Mouse (Mus musculus): ENCODE measurements around the gene Casp7. TPM values are rescaled to one million over a fixed set of nuclear protein-coding genes. Genes with fewer than 3 reads are reported as not detected.

Gene Casp7
- total RNA-seq, 4 experiments from 2014 or later: 3.1 to 5.9 (median 4.7) TPM

- no peak for DNase-seq (ENCODE audit: low spot score in 2 of 2)
Observed at GRCm38 (mm10) chr19:56423370-56423769, 26.4 kb downstream of the Casp7 start.

- DNase-seq (ENCODE audit: low spot score in 2 of 2): no peak
Observed at GRCm38 (mm10) chr19:56424606-56425395, 27.9 kb downstream of the Casp7 start.

GRCm38 (mm10) chr19:56425492-56425891 lies 28.6 kb downstream of the Casp7 start:
- no peak for DNase-seq (ENCODE audit: low spot score in 2 of 2)

GRCm38 (mm10) chr19:56430369-56430768 lies 33.4 kb downstream of the Casp7 start:
- no peak for DNase-seq (ENCODE audit: low spot score in 2 of 2)

GRCm38 (mm10) chr19:56432706-56433105 lies 35.8 kb downstream of the Casp7 start:
- no peak for DNase-seq (ENCODE audit: low spot score in 2 of 2)

- no peak for DNase-seq (ENCODE audit: low spot score in 2 of 2)
Observed at GRCm38 (mm10) chr19:56433581-56433980, 36.7 kb downstream of the Casp7 start.

GRCm38 (mm10) chr19:56436380-56436779 lies 39.5 kb downstream of the Casp7 start:
- no peak for DNase-seq (ENCODE audit: low spot score in 2 of 2)

GRCm38 (mm10) chr19:56438357-56439071 lies 41.6 kb downstream of the Casp7 start:
- no peak for DNase-seq (ENCODE audit: low spot score in 2 of 2)

- DNase-seq (ENCODE audit: low spot score in 2 of 2): no peak
Observed at GRCm38 (mm10) chr19:56439072-56439434, 42.1 kb downstream of the Casp7 start.

GRCm38 (mm10) chr19:56443445-56443844 lies 46.5 kb downstream of the Casp7 start:
- no peak for DNase-seq (ENCODE audit: low spot score in 2 of 2)

GRCm38 (mm10) chr19:56448784-56449183 lies 51.9 kb downstream of the Casp7 start:
- DNase-seq (ENCODE audit: low spot score in 2 of 2): no peak

- DNase-seq (ENCODE audit: low spot score in 2 of 2): no peak
Observed at GRCm38 (mm10) chr19:56449537-56449936, 52.6 kb downstream of the Casp7 start.

- no peak for DNase-seq (ENCODE audit: low spot score in 2 of 2)
Observed at GRCm38 (mm10) chr19:56450892-56451291, 54.0 kb downstream of the Casp7 start.

- DNase-seq (ENCODE audit: low spot score in 2 of 2): no peak
Observed at GRCm38 (mm10) chr19:56451867-56452266, 54.9 kb downstream of the Casp7 start.

GRCm38 (mm10) chr19:56452421-56452820 lies 55.5 kb downstream of the Casp7 start:
- no peak for DNase-seq (ENCODE audit: low spot score in 2 of 2)

- DNase-seq (ENCODE audit: low spot score in 2 of 2): no peak
Observed at GRCm38 (mm10) chr19:56454862-56455261, 57.9 kb downstream of the Casp7 start.

- DNase-seq (ENCODE audit: low spot score in 2 of 2): no peak
Observed at GRCm38 (mm10) chr19:56455369-56455768, 58.4 kb downstream of the Casp7 start.

- no peak for DNase-seq (ENCODE audit: low spot score in 2 of 2)
Observed at GRCm38 (mm10) chr19:56457569-56457968, 60.6 kb downstream of the Casp7 start.

- DNase-seq (ENCODE audit: low spot score in 2 of 2): no peak
Observed at GRCm38 (mm10) chr19:56459154-56460050, 62.5 kb downstream of the Casp7 start.

GRCm38 (mm10) chr19:56460241-56460640 lies 63.3 kb downstream of the Casp7 start:
- no peak for DNase-seq (ENCODE audit: low spot score in 2 of 2)

GRCm38 (mm10) chr19:56461522-56462101 lies 64.7 kb downstream of the Casp7 start, which contains the start of gene Plekhs1:
Plekhs1 (plus strand) TSS chr19:56461640.
- no peak for DNase-seq (ENCODE audit: low spot score in 2 of 2)

Measured in gastrocnemius, adult 8-10 months (tissue).